Mouse (Mus musculus) frontal cortex, adult (tissue): ENCODE measurements at regions not wholly inside any gene's neighbourhood (a gene's known extent, or its start where the extent isn't known, plus 50 kb on each side); places are given as distances from the start of the nearest gene placed in this dataset.

ENCODE experiments used
- ATAC-seq: cut with Nextera tagmentation; 2 replicates; pipeline ENCODE4 v1.9.2; 2017; ENCODE audit warnings: mild to moderate bottlenecking, moderate library complexity, mixed read lengths; ENCODE audit not compliant: low TSS enrichment

- no peak for ATAC-seq
Observed at GRCm38 (mm10) chr17:80827361-80827760, 99.1 kb upstream of the Map4k3 start.

DNA sequence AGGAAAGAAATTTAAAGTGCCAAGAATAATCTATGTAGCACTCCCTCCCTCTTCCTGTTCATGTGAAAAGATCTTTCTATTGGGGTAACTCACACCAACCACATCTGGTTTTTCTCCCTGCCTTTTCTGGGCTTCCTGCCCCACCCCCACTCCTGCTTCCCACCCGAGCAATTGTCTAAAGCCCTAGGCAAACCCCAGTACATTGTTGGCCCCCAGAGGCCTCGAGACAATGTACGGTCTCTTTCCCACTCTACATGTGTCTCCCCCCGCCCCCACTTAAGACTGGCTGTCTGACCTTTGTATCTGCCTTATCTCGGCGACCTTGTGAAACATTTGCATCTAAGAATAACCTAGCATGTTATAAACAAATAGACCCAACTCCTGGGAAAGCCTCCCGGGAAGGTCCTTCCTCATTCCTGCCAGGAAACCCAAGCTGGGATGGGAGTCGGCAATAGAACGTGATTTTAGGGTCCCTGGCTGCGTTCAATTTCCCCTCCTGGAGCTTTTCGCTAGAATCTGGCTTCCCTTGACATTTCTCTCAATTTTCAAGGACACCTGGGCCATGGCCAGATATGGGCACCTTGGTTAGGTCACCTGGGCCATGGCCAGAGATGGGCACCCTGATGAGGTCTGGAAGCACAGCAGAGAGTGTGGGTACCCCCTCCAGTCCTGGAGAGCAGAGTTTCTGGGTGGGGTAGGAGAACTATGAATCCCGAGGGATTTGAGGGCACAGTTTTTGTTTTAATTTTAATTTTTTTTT is 97.9 kb upstream of the Map4k3 start:
- no peak for ATAC-seq

DNA sequence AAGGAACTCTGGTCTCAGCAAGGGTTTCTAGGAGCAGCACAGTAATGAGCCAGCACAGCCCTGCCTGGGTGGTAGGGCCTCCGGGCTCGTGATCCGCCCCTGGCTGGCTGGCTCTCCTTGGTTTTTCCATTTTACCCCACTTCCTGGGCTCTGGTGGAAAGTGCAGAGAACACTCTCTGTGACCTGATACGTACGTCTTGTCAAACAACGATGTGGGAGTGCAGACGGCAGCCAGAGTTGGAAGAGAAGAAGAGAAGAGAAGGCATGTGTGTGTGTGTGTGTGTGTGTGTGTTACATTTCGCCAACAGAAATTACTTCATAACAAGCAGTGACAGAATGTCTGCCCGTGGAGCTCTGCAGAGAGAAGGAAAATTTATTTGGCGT is 97.2 kb upstream of the Map4k3 start:
- peak; percentile 55 for ATAC-seq

DNA sequence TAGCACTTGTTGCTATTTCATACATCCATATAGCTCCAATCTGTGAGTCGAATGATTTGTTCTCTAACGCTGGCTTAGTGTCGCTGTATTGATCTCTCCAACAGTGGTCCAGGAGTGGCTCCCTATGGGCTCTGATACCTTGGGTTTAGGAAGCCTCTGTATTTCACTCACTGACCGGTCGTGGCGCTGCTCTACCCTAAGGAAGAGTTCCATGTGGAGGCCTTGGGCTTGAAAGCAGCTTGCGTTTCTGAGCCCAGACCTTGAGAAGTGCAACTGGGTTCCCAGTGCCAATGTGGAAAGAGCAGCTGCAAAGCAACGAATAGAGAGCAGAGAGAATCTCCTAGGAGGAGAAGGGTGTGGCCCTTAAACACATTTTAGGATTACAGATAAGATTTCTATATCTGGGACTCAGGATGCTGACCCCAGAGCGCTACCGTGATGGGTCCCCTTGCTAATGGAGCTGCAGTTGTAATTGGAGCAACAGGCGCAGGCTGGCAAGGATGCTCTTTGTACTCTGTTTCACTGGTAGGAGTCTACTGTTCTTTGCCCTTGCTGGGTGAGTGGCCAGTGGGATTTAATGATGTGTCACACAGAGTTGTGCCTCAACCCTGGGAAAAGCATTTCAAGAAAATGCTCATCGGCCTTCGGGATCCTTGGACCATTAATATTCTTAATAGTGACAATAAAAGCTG is 96.7 kb upstream of the Map4k3 start:
- ATAC-seq: no peak

DNA sequence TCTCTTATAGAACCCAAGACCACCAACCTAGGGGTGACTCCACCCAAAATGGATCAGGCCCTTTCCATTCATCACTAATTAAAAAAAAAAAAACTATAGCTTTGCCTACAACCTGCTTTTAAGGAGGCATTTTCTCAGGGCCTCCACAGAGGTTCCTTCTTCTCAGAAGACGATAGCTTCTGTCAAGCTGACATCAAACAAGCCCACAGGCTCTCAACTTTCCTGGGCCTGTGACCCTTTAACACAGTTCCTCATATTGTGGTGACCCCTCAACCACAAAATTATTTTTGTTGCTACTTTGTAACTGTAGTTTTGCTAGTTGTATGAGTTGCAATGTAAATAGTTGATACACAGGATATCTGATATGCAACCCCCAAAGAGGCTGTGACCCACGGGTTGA is 96.0 kb upstream of the Map4k3 start:
- ATAC-seq: no peak

DNA sequence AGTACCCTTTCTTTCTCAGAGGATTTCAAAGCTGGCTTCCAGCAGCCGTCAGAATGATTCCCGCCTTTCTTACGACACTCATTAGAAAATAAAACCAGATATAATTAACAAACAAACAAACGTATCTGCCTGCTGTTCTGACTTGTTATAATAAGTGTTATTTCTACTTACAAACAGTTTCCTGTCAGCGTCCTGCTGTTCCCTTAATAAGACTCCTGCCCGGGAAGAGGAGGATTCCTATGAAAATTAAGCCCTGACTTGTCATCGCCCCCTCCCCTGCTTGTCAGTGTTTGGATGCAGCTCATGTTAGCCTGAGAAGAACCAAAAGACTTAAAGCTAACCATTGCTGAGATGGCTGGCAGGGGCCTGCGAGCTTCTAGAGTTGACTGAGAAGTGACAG is 92.6 kb upstream of the Map4k3 start:
- ATAC-seq: no peak

- no peak for ATAC-seq
Observed at GRCm38 (mm10) chr17:80818477-80819028, 90.3 kb upstream of the Map4k3 start.

- ATAC-seq: no peak
Observed at GRCm38 (mm10) chr17:80815747-80816146, 87.5 kb upstream of the Map4k3 start.

GRCm38 (mm10) chr17:80813194-80813593 is 84.9 kb upstream of the Map4k3 start:
- ATAC-seq: no peak

GRCm38 (mm10) chr17:80809275-80809674 is 81.0 kb upstream of the Map4k3 start:
- peak; percentile 68 for ATAC-seq

- peak; percentile 35; the same call in 1 of the 2 replicates for ATAC-seq
Observed at GRCm38 (mm10) chr17:80808069-80808468, 79.8 kb upstream of the Map4k3 start.

GRCm38 (mm10) chr17:80803361-80803915 is 75.2 kb upstream of the Map4k3 start:
- ATAC-seq: no peak

- ATAC-seq: no peak
Observed at GRCm38 (mm10) chr17:80802622-80803021, 74.3 kb upstream of the Map4k3 start.

GRCm38 (mm10) chr17:80801991-80802390 is 73.7 kb upstream of the Map4k3 start:
- peak; percentile 63 for ATAC-seq

- ATAC-seq: peak; percentile 84
Observed at GRCm38 (mm10) chr17:80801451-80801983, 73.2 kb upstream of the Map4k3 start.

GRCm38 (mm10) chr17:80800877-80801276 is 72.6 kb upstream of the Map4k3 start:
- 0 out of 2 replicates have a peak, but pooled peaks have one; percentile 1 for ATAC-seq

DNA sequence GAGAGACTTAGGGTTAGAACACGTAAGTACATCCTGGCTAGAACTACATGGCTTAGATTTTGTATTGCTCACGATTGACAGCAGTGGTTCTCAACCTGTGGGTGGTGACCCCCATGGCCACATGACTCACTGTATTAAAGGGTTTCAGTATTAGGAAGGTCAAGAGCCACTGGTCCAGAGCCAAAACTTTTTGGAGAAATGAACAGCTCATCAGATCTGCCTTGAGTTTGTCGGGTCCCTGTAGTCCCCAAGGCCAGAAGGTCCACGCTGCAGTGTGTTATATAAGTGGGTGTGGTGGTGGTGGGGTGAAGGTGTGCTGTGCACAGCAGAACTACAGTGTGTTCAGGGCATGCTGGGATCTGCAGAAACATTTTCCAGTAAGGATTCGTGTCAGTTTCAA is 72.2 kb upstream of the Map4k3 start:
- ATAC-seq: peak; percentile 15; the same call in 1 of the 2 replicates

GRCm38 (mm10) chr17:80799061-80799460 is 70.8 kb upstream of the Map4k3 start:
- no peak for ATAC-seq

- no peak for ATAC-seq
Observed at GRCm38 (mm10) chr17:80798281-80798980, 70.1 kb upstream of the Map4k3 start.

GRCm38 (mm10) chr17:80796790-80797189 is 68.5 kb upstream of the Map4k3 start:
- ATAC-seq: no peak

GRCm38 (mm10) chr17:80796386-80796785 is 68.1 kb upstream of the Map4k3 start:
- ATAC-seq: no peak
